Comparison of ENCODE assay signal across 9 mouse cellular contexts in genomic region chr19:43494914-43495313, GRCm38 (mm10). TPM values are rescaled to one million over a fixed set of nuclear protein-coding genes. Genes with fewer than 3 reads are reported as not detected.
A peak's percentile ranks its signal among the peaks of the same experiment; 100 is the strongest.
DNase-seq lines count a peak whose midpoint lies in the region; ATAC-seq and TF ChIP-seq lines count a peak whose summit lies in the region.
"Had no signal": no experiment of that assay in that cellular context is flagged by ENCODE, and none has a peak within 500 bp of the region (broad histone marks: within the 10 kb centered on the region; RNA-seq: fewer than 3 reads in every experiment).

No protein-coding gene starts in this region.

- H3K4me3 ChIP-seq in MEL (ENCODE audit: control insufficient read depth in 1 of 2, insufficient read depth in 1 of 2, low read depth in 2 of 2, low read length in 2 of 2): peak overlapping the region; percentile 57 to 59
- 0 out of 2 replicates have a peak overlapping the region, but pooled peaks have one; percentile 19 for H3K4me3 ChIP-seq in hindbrain, embryonic 14.5 days (replicated peaks; ENCODE audit: low read length)
- peak overlapping the region; percentile 52 for H3K4me3 ChIP-seq in midbrain, embryonic 10.5 days

- H3K27me3 ChIP-seq in MEL (ENCODE audit: control insufficient read depth in 1 of 2, insufficient read depth in 2 of 2, low read length in 2 of 2): no peaks in the 10 kb centered on the region
- H3K27me3 ChIP-seq in hindbrain, embryonic 14.5 days (ENCODE audit: control insufficient read depth, insufficient read depth, low read length): no peaks in the 10 kb centered on the region
- H3K27me3 ChIP-seq in midbrain, embryonic 10.5 days (ENCODE audit: low read depth, poor library complexity, severe bottlenecking): peaks cover 24% of the 10 kb centered on the region
- H3K27me3 ChIP-seq: Patski had no signal

- ATAC-seq in hindbrain, embryonic 14.5 days (ENCODE audit: low FRiP score): peak; percentile 51; the same call in 1 of the 2 replicates
- ATAC-seq: Patski had no signal

- TF ChIP-seq POLR2A in MEL (IDR thresholded peaks at IDR 0.05; ENCODE audit: control insufficient read depth in 1 of 2, insufficient read depth in 1 of 2, low read depth in 1 of 2, low read length in 2 of 2, poor library complexity in 1 of 2): peak; percentile 14 to 38; a peak in 1 of 4 replicates

- peak overlapping the region; percentile 42 for H3K27ac ChIP-seq in MEL (ENCODE audit: control insufficient read depth, low read depth, low read length)
- H3K27ac ChIP-seq in hindbrain, embryonic 14.5 days: no peak overlapping the region
- H3K27ac ChIP-seq in midbrain, embryonic 10.5 days (replicated peaks): peak overlapping the region; percentile 52

- peak overlapping the region; percentile 50 for H3K4me2 ChIP-seq in hindbrain, embryonic 14.5 days (replicated peaks)

- 10% methylated on average over 12 of the region's 14 CpGs for WGBS in hindbrain, embryonic 14.5 days
- 17% methylated on average over 14 of the region's 14 CpGs for WGBS in midbrain, embryonic 10.5 days

- TF ChIP-seq CTCF in MEL (IDR thresholded peaks at IDR 0.05 in 2 of 3, conservative IDR thresholded peaks at IDR 0.05 in 1 of 3; ENCODE audit: control insufficient read depth in 1 of 3, insufficient read depth in 1 of 3, low read depth in 2 of 3, low read length in 3 of 3, poor library complexity in 1 of 3, severe bottlenecking in 1 of 3): no peak

- no peaks in the 10 kb centered on the region for H3K9me3 ChIP-seq in MEL (replicated peaks; ENCODE audit: insufficient read depth, low read length)
- no peaks in the 10 kb centered on the region for H3K9me3 ChIP-seq in hindbrain, embryonic 14.5 days (ENCODE audit: control insufficient read depth, low read length)
- H3K9me3 ChIP-seq in midbrain, embryonic 10.5 days (replicated peaks): no peaks in the 10 kb centered on the region

- no peaks in the 10 kb centered on the region for H3K79me2 ChIP-seq in MEL (ENCODE audit: control insufficient read depth, insufficient read depth, low read length, poor library complexity)

- peaks cover 0 to 8% of the 10 kb centered on the region in 2 experiments; a peak in 1 of 4 replicates for H3K36me3 ChIP-seq in MEL (ENCODE audit: control insufficient read depth in 1 of 2, insufficient read depth in 2 of 2, low read length in 2 of 2)
- peaks cover 16% of the 10 kb centered on the region for H3K36me3 ChIP-seq in hindbrain, embryonic 14.5 days (replicated peaks; ENCODE audit: control insufficient read depth, insufficient read depth)
- H3K36me3 ChIP-seq in midbrain, embryonic 10.5 days: peaks cover 16% of the 10 kb centered on the region

- peak overlapping the region; percentile 56 for H3K9ac ChIP-seq in MEL (ENCODE audit: control insufficient read depth, low read depth, low read length, poor library complexity, severe bottlenecking)
- no peak overlapping the region for H3K9ac ChIP-seq in hindbrain, embryonic 14.5 days

- peaks cover 0 to 6% of the 10 kb centered on the region in 2 experiments; a peak in 1 of 4 replicates for H3K4me1 ChIP-seq in MEL (ENCODE audit: control insufficient read depth in 1 of 2, insufficient read depth in 2 of 2, low read length in 2 of 2)
- no peaks in the 10 kb centered on the region; the same call in 1 of the 2 replicates for H3K4me1 ChIP-seq in hindbrain, embryonic 14.5 days (replicated peaks; ENCODE audit: control insufficient read depth, insufficient read depth, low read length)
- peaks cover 14% of the 10 kb centered on the region for H3K4me1 ChIP-seq in midbrain, embryonic 10.5 days

- peak; percentile 88 for DNase-seq in MEL (ENCODE audit: low read depth, low spot score)
- peak; percentile 50 for DNase-seq in embryo, embryonic 10.5 days (ENCODE audit: low spot score)
- no peak for DNase-seq in hindbrain, embryonic 14.5 days (ENCODE audit: low spot score)
- peak; percentile 27 for DNase-seq in midbrain, embryonic 10.5 days (ENCODE audit: low spot score)
- no peak for DNase-seq in spleen, postnatal 36 days (ENCODE audit: low spot score in 2 of 2)
- no peak for DNase-seq in layer of hippocampus, adult 9-11 months
- DNase-seq in cerebellum, adult 11-12 months: no peak
- DNase-seq in left cerebral cortex, adult 11 months (ENCODE audit: low spot score): no peak

- no peak for TF ChIP-seq EP300 in MEL (IDR thresholded peaks at IDR 0.05; ENCODE audit: low read depth in 1 of 2, low read length in 2 of 2)

- TF ChIP-seq RAD21 in MEL (IDR thresholded peaks at IDR 0.05; ENCODE audit: low read depth, low read length): no peak

TF ChIP-seq in MEL, 35 proteins besides CTCF, POLR2A, EP300 and RAD21:
- TF ChIP-seq RCOR1 (IDR thresholded peaks at IDR 0.05; ENCODE audit: low read depth, low read length) (no peak), POLR2AphosphoS2 (IDR thresholded peaks at IDR 0.05; ENCODE audit: low read length) (0 out of 2 replicates have a peak, but pooled peaks have one; percentile 34), ZC3H11A (IDR thresholded peaks at IDR 0.05; ENCODE audit: low read depth, low read length) (no peak), CHD1 (IDR thresholded peaks at IDR 0.05; ENCODE audit: low read depth, low read length) (no peak), MEF2A (IDR thresholded peaks at IDR 0.05; ENCODE audit: extremely low read depth, insufficient replicate concordance, low read depth, low read length, poor library complexity, severe bottlenecking) (no peak), POLR2AphosphoS5 (IDR thresholded peaks at IDR 0.05; ENCODE audit: borderline replicate concordance, low read depth, low read length) (no peak), TCF12 (IDR thresholded peaks at IDR 0.05; ENCODE audit: low read depth, low read length) (peak; percentile 42; the same call in 1 of the 2 replicates), CHD2 (IDR thresholded peaks at IDR 0.05; ENCODE audit: low read length) (no peak), MYB (IDR thresholded peaks at IDR 0.05; ENCODE audit: low read depth, low read length) (no peak), USF2 (IDR thresholded peaks at IDR 0.05; ENCODE audit: borderline replicate concordance in 1 of 2, insufficient read depth in 1 of 2, low read depth in 1 of 2, low read length in 2 of 2) (peak; percentile 48 to 81; a peak in 3 of 4 replicates), ZKSCAN1 (IDR thresholded peaks at IDR 0.05; ENCODE audit: low read depth, low read length) (no peak), HCFC1 (IDR thresholded peaks at IDR 0.05; ENCODE audit: low read depth, low read length) (no peak; the same call in 1 of the 2 replicates), MYC (IDR thresholded peaks at IDR 0.05; ENCODE audit: low read depth, low read length) (no peak), TBP (IDR thresholded peaks at IDR 0.05; ENCODE audit: low read depth, low read length) (0 out of 2 replicates have a peak, but pooled peaks have one; percentile 51), ZMIZ1 (IDR thresholded peaks at IDR 0.05; ENCODE audit: low read depth, low read length) (no peak), E2F4 (IDR thresholded peaks at IDR 0.05; ENCODE audit: borderline replicate concordance, low read depth, low read length) (no peak), SIN3A (IDR thresholded peaks at IDR 0.05; ENCODE audit: low read length) (peak; percentile 54), NRF1 (IDR thresholded peaks at IDR 0.05; ENCODE audit: insufficient read depth, low read depth, low read length, poor library complexity, severe bottlenecking) (no peak), TAL1 (IDR thresholded peaks at IDR 0.05; ENCODE audit: low read length) (no peak; the same call in 1 of the 2 replicates), MAX (IDR thresholded peaks at IDR 0.05; ENCODE audit: low read length) (peak; percentile 80), ELF1 (IDR thresholded peaks at IDR 0.05; ENCODE audit: low read depth, low read length) (no peak), BHLHE40 (IDR thresholded peaks at IDR 0.05; ENCODE audit: borderline replicate concordance, low read depth, low read length) (peak; percentile 63; the same call in 1 of the 2 replicates), KAT2A (conservative IDR thresholded peaks at IDR 0.05; ENCODE audit: low read depth, low read length) (no peak), MAZ (IDR thresholded peaks at IDR 0.05; ENCODE audit: low read depth, low read length) (no peak), SMC3 (IDR thresholded peaks at IDR 0.05; ENCODE audit: low read depth, low read length) (no peak), JUND (IDR thresholded peaks at IDR 0.05; ENCODE audit: low read depth, low read length) (no peak), UBTF (IDR thresholded peaks at IDR 0.05; ENCODE audit: borderline replicate concordance, insufficient read depth, low read depth, low read length) (no peak), ZNF384 (IDR thresholded peaks at IDR 0.05; ENCODE audit: low read depth, low read length) (no peak), GATA1 (IDR thresholded peaks at IDR 0.05; ENCODE audit: low read depth, low read length) (0 out of 2 replicates have a peak, but pooled peaks have one; percentile 18), ETS1 (IDR thresholded peaks at IDR 0.05; ENCODE audit: low read depth, low read length) (peak; percentile 54; the same call in 1 of the 2 replicates), GABPA (IDR thresholded peaks at IDR 0.05; ENCODE audit: low read depth, low read length) (no peak), MXI1 (IDR thresholded peaks at IDR 0.05; ENCODE audit: low read depth, low read length) (peak; percentile 76), NELFE (IDR thresholded peaks at IDR 0.05; ENCODE audit: low read depth, low read length) (0 out of 2 replicates have a peak, but pooled peaks have one; percentile 27), MAFK (IDR thresholded peaks at IDR 0.05; ENCODE audit: borderline replicate concordance, low read depth, low read length) (no peak), USF1 (IDR thresholded peaks at IDR 0.05; ENCODE audit: low read depth, low read length) (peak; percentile 96)

RNA-seq across cellular contexts. Expression of gene Got1, which starts 29.5 kb away (rescaled TPM):
- 60.4 and 69.7 TPM in 2 replicates for total RNA-seq in MEL (2012; rRNA removed)
- polyA plus RNA-seq in MEL (2012; ENCODE audit: insufficient read depth in 1 of 2, insufficient read length in 2 of 2, low read depth in 1 of 2, low replicate concordance in 2 of 2, missing spikeins in 1 of 2): 100 to 1,000 TPM; 106 to 213 TPM
- 81.7 and 91.6 TPM in 2 replicates for polyA plus RNA-seq in hindbrain, embryonic 14.5 days (2014; fragmentation: Nextera tagmentation; extraction: Ambion mirVana)
- 59.0 and 60.2 TPM in 2 replicates for polyA plus RNA-seq in midbrain, embryonic 10.5 days (2016; fragmentation: Nextera tagmentation; extraction: Ambion mirVana)

RNA-seq across cellular contexts. Expression of gene Cnnm1, which starts 54.7 kb away (rescaled TPM):
- total RNA-seq in MEL (2012; rRNA removed): not detected in 2 replicates
- polyA plus RNA-seq in MEL (2012; ENCODE audit: insufficient read depth in 1 of 2, insufficient read length in 2 of 2, low read depth in 1 of 2, low replicate concordance in 2 of 2, missing spikeins in 1 of 2): under 1 TPM in 1 of 2 experiments, not detected in 1; 0.04 TPM
- polyA plus RNA-seq in hindbrain, embryonic 14.5 days (2014; fragmentation: Nextera tagmentation; extraction: Ambion mirVana): 4.4 and 4.5 TPM in 2 replicates
- 0.27 and 0.53 TPM in 2 replicates for polyA plus RNA-seq in midbrain, embryonic 10.5 days (2016; fragmentation: Nextera tagmentation; extraction: Ambion mirVana)
- polyA plus RNA-seq: Patski had no signal

Comparison
In these comparisons a context has a peak if more than half of its experiments do, and no peak if none do; other contexts are left out.
1. DNase-seq: peak in MEL (single experiment), embryo, embryonic 10.5 days (single experiment) and midbrain, embryonic 10.5 days (single experiment); none in hindbrain, embryonic 14.5 days (single experiment), spleen, postnatal 36 days (0 of 2), layer of hippocampus, adult 9-11 months (single experiment), cerebellum, adult 11-12 months (single experiment) and left cerebral cortex, adult 11 months (single experiment).
2. Peak in every context shown above with its lines, with median percentiles within 50 percentile points of each other: H3K4me3 ChIP-seq.